Mouse (Mus musculus): ENCODE data around the gene Setx. TPM values are rescaled to one million over a fixed set of nuclear protein-coding genes. Genes with fewer than 3 reads are reported as not detected.
"Not testable (repeated sequence)": the region's sequence is repeated elsewhere in the genome, so short reads cannot be mapped to it uniquely, and the experiment has no call there.

Setx gene
- total RNA-seq (2021) = 10 to 100 TPM; 27.6 to 29.2 TPM
- long read RNA-seq, experiment 1, partial matches to known transcripts = 1 of 2 reads
- long read RNA-seq, experiment 1, other reads (novel, unspliced or antisense) = 1 of 2 reads
- long read RNA-seq, experiment 2, partial matches to known transcripts = 0 of 1 reads
- long read RNA-seq, experiment 2, other reads (novel, unspliced or antisense) = 1 of 1 reads

DNA sequence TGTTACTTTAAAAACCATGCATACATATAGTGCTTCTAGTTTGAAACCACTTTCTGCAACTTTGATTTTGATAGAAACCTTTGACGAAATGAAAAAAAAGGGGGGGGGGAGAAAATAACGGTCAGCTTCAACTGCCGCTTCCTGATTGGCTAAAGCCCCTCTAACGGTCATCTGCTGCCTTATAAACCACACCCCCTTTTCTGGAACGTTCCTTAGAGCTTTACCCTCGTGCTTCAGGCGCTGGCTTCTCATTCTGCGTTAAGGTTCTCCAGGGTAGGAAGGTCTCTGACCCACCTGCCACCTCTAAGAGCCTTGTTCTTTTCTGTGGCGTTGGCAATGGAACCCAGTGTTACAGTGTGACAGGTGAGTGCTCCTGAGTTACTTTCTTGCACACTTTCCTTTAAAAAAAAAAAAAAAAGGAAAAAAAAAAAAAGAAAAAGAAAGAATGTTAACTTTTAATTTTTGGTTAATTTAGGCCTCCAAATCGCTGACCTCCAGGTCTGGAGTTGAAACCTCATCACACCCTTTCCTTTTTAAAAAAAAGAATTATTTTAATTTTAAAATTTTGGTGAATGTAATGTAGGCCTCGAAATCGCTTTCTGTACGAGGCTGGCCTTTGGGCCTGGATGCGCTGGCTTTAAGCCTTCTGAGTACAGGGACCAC, at the start of gene Setx:
TSS of gene Setx (plus strand) at position 275 of the 663 bp plus-strand sequence.
- DNase-seq = no peak

DNA sequence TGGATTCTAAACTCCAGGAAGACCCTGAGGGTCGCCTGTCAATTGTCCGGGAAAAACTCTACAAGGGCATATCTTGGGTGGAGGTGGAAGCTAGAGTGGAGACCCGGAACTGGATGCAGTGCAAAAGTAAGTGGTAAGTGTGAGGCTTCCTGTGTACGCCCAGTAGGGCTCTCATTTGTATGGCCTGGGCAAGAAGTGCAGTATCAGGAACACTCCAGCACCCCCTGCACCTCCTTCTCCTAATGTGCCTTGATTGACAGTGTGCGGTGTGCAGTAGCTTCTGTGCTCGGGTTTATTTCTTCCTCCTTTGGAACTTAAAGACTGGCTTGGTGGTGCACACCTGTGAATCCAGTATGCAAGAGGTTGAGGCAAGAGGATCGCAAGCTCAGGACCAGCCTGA, 49.3 kb upstream of the Setx start:
- no peak for DNase-seq

DNA sequence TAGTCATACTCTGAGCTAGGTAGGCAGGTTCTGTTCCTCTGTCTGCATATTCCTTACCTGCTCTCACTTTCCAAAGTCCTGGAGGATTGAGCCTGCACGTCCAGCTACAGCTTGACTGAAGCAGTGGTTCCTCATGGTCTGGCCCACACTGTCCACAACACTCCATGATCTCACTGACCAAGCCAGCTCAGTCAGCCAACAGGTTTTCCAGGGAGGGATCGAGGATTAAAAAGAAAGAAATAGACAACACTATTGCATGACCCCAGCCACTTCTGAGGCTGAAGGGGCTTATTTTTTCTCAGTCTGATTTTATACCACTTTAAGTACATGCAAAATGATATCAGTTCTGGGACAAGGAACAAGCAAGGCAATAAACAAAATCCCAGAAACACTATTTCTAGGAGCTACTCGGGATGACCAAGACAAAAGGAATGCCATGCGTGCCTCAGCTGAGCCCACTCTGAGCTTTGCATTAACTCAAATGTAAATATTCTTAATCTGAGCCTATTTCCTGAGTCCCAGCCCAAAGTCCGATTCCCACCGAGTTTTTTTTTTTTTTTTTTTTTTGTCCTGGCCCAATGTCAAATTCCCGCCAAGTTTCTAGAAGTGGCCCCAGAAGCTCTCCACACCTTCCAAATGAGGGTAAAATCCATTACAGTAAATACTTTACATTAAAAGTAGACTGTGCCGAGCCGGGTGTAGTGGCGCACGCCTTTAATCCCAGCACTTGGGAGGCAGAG, 48.5 kb upstream of the Setx start:
- no peak for DNase-seq

DNA sequence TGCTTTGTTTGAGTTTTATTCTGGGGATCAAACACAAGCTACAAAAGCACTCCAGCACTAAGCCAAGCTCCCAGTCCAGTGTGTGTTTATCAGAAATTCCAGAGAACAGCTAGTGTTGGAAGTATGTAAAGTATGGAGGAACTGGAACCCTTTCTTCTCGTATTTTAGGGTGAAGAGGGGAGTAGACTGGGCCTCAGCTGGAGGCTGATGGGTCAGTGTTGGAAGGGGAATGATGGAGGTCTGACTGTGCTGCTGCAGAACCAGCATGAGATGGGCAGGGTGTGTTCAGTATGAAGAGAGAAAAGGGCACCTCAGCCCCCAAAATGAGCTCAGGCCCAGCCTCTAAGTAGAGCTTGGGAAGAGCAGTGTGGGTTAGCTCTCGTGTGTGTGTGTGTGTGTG, 47.8 kb upstream of the Setx start:
- no peak for DNase-seq

DNA sequence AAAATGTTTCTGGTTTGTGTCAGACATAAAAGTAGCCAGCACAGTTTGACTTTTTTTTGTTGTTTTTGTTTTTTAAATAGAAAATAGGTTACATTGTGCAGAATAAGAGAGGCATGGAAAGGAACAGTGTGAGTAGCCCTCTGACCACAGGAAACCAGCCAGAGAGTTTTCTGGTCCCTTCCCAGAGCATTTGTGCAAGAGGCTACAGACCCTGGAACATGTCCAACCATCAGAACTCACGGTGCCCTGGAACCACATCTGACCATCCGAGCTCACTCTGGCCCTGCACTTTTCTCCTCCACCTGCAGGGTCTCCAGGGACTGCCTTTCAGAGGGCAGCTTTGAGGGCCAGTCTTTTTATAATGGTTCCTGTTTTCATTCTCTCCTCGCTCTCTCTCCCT, 42.0 kb upstream of the Setx start:
- no peak for DNase-seq

DNA sequence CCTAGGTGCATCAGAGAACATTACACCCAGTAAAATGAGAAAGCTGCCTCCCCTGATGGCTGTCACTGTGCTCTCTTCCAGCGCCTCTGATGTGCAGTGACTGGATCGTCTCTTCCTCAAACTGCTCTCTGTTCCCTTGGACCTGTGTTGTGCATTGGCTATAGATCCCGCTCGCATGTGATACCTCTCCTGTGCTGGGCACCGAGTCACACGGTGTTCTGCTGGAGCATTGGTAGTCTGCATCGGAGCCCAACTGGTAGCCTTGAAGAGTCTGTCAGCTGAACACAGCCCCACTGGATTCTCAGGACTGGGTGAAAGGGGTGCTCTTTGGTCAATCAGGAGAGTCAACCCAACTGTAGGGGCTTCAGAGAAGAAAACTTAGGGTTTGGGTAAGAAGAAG, 38.0 kb upstream of the Setx start:
- no peak for DNase-seq

DNA sequence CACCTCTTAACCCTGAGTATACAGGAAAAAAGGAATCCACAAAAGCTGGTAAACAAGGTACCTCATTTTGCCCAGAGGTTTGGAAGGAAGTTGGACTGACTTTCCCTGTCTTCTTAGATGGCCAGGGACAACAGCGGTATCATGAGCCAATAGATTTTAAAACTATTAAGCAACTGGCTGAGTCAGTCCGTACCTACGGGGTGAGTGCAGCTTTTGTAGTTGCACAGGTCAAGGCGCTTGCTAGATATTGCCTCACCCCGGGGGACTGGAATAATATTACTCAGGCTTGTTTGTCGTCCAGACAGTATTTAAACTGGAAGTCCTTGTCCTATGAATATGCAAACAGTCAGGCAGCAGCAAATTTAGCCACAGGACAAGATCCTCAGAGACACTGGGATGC, 34.7 kb upstream of the Setx start:
- not testable (repeated sequence) for DNase-seq

DNA sequence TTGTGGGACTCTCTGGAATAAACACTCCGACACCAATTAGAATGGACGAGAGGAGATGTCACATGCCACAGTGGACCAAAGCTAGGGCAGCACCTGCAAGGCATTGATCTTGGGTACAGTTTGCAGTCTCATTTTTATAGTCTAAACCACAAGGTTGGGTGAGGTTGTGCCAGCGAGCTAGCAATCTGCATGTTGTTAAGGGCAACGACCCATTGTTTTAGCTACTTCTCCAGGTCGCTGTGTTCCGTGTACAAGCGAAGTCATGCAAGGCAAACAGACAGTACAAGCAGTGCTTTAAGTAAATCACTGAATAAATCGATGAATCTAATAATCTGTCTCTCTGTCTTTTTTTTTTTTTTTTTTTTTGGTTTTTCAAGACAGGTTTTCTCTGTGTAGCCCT, 28.3 kb upstream of the Setx start:
- DNase-seq = no peak

DNA sequence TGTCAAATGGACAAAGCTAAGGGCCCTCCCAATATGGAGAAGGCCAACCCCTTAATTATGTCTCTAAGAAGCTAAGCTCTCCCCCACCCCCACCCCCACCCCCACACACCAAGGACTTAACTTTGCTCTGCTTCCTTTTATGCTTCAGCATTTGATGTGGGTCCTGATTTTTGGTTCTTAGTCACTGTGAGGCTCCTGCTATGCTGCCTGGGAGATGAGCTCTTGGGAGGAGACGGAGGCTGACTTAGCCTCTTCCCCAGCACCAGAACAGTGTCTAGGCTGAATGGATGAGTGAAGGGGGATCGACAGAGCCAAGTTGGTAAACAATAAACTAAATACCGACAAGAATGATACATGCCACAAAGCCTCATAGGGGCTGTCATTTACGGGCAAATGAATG, 27.2 kb upstream of the Setx start:
- no peak for DNase-seq

DNA sequence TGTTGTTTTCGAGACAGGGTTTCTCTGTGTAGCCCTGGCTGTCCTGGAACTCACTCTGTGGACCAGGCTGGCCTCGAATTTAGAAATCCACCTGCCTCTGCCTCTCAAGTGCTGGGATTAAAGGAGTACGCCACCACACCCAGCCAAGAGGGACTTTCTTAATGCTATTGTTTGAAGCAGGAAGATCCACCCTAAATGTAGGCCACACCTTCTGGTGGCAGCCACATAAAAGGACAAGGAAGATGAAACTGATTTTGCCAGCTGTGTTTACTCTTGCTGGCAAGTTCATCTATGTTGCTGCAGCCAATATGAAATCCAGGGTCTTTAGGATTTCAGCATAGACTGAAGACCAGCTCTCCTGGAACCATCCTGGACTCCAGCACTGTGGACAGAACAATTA, 26.5 kb upstream of the Setx start:
- no peak for DNase-seq

DNA sequence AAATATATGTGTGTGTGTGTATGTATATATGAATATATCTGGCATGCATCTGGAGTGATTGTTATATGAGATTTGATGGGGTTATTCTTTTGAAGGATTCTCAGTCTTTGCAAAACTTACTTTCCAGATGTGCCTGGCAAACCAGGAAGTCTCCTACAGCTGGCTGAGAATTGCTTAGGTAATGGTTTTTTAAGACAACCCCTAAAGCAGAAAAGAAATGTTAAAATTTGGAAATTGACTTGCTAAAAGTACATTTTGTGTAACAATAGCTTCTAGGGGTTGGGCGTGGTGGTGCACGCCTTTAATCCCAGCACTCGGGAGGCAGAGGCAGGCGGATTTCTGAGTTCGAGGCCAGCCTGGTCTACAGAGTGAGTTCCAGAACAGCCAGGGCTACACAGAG, 26.0 kb upstream of the Setx start:
- not testable (repeated sequence) for DNase-seq

DNA sequence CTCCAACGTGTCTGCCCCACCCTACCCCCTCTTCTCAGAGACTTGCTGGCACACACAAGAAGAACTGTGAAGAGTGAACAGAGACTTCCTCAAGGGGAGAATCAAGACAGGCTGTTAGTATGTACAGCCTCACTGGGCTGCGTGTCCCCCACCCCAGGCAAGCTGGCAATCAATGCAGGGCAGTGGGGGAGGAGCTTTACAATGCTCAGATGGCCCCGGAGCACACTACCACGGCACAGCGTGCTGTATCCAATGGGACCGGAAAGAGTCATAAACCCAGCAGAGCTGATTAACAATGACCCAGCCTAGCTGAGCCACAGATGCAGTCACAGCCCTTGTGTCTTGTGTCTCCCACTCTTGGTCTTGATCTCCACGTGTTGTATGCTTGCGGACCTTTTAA, 25.2 kb upstream of the Setx start:
- DNase-seq = no peak

DNA sequence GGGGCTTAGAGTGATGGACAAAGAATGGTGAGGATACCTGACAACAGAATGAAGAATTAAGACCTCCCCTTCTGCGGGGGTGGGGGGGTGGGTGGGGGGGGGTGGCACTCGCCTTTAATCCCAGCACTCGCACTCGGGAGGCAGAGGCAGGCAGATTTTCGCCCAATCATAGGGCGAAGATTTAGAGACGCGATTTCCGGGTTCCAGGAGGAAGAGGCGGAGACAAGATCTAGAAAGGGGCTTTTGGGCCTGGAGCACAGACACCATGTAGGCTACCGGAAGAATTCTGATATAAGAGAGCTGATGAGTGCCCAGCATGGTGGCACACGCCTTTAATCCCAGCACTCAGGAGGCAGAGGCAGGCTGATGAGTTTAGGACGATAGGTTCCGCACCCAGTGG, 24.3 kb upstream of the Setx start:
- DNase-seq = no peak

DNA sequence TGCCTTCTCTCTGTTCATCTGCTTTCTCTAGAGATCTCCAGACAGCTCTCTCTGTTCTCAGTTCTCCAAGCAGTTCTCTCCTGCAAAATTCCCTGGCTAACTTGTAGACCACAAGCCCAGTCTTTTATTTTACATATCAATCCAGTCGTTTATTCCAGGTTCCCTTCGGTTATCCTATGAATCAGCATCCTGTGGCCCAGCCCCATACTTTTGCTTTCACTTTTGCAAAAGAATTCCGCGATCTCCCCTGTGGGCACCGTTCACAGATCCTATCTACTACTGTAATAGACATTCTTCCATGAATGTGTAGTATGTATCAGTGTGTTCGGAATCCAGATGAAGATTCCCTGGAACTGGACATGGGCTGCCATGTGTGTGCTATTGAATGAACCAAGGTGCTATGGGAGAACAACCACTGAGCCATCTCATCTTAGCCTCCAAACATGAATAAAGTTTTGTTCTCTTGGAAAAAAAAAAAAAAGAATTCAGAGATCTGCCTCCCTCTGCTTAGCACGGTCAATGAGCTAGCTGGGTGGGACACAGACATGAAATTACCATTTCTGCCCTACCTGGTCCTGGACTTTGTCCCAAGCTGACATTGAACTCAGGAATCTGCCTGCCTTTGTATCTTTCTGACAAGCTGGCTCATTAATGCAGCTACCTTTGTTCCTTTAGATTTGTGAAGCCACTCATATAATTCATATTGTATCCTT, 23.0 kb upstream of the Setx start:
- no peak for DNase-seq

DNA sequence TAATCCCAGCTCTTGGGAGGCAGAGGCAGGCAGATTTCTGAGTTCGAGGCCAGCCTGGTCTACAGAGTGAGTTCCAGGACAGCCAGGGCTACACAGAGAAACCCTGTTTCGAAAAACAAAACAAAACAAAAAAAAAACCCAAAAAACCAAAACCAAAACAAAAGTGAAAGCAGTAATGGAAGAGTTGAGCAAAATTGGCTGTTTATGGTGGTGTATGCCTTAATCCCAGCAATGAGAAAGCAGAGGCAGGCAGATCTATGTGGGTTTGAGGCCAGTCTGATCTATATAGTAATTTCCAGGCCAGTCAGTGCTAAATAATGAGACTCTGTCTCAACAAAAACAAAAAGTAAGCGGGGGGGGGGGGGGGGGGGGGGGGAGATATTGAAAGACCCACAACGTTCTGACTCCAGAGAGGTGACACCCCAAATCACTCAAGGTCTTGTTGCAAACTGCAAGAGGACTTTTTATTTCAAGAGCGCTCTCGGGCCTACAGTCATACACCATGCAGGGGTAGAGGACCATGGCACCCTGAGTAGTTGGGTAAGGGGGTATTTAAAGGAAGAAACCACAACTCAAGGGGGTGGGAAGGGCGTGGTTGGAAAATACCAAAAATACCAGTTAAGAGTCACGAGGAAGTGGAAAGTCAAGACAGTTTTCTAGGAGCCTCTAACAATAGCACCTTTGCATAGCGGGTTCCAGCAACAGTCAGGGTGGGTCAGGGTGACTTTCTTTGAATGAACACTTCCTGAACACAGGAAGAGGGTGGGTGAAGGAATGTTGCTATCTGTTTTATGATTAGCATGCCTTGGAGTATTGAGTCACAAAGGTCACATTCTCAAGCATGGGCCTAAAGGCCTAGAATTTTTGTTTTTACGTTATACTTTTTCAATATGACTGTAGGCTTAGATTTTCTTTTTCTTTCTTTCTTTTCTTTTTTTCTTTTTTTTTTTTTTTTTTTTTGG, 21.3 kb upstream of the Setx start:
- DNase-seq = not testable (repeated sequence)

DNA sequence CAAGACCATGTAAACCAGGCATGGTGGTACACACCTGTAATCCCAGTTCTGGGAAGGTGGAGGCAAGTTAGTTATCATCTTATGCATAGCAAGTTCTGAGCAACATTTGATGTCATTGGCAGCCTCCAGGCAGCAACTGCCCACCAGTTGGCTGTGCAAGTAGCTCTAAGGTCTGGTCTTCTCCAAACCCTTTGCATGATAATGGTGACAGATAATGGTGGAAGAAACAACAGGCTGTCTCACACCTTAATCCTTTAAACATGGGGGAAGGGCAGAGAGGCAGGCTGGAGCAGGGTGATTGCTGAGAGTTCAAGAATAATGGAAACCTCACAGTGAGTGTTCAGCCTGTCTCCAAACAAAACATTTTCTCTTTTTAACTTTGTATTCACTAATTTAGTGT, 3.0 kb upstream of the Setx start:
- DNase-seq = no peak

DNA sequence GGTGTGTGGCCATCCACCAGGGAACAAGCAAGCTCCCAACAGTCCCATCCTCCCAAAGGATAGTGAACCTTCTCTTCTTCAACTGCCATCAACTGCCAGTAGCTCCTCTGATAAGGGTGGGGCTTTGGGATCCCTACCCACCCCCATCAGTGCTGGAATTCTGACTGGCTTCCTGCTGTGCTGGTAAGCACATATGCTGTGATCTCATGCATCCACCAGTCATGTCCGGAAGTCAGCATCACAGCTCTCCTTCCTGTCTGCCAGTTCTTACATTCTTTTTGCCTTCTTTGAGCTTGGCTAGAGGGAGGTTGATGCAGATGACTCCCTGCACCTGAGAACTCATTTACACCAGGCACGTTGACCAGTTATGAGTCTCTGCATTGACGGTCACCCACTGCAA, 1.5 kb upstream of the Setx start:
- DNase-seq = no peak

DNA sequence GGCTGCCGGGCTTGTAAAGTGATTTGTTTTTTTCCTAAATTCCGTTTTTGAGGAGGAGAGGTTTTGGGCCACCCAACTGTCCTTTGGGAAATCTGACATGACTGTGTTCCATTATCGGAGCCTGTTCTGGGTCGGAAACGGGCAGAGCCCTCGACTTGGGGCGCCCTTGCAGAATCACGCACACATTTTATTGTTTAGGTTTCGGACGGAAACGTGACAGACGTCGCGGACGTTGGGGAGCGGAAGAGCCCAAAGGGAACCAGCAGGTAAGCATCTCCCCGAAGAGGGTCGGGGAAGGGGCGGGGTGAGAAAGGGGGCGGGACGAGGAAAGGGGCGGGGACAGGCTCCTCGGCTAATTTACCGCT, 572 bp downstream of the Setx start:
- DNase-seq = no peak

DNA sequence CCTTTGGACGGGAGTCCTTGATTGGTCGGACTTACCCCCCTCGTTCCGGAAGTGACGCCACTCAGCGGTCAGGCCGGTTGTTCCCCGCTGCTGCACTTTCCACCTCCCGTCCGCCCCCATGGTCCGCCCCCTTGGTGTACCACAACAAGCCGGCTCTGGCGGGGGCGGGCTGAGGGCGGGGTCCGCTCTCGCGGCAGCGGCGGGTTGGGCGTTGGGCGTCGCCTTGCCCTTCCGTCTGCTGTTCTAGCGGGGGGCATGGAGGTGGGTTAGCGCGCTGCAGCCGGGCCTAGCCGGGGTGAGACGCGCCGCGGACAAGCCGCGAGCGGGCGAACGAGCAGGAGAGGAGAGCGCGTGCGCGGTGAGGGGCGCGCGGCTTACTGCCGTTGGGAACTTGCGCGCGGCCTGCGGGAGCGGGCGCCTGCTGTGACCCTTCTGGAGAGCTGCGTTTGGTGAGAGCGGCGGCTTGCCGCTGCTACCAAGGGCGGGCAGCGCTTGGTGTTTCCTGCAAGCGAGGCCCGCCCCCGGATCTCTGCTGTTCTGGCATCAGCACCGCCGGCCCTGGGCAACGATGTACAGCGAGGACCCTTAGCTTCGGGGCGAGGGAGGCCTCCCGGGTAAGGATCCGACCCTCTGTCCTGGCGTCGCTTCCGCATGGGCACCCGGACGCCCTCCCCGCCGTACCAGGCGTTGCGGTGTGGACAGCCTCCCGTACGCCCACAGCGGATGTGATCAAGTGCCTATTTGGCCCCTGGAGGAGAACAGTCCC, 1.1 kb downstream of the Setx start:
- peak; percentile 98 for DNase-seq

DNA sequence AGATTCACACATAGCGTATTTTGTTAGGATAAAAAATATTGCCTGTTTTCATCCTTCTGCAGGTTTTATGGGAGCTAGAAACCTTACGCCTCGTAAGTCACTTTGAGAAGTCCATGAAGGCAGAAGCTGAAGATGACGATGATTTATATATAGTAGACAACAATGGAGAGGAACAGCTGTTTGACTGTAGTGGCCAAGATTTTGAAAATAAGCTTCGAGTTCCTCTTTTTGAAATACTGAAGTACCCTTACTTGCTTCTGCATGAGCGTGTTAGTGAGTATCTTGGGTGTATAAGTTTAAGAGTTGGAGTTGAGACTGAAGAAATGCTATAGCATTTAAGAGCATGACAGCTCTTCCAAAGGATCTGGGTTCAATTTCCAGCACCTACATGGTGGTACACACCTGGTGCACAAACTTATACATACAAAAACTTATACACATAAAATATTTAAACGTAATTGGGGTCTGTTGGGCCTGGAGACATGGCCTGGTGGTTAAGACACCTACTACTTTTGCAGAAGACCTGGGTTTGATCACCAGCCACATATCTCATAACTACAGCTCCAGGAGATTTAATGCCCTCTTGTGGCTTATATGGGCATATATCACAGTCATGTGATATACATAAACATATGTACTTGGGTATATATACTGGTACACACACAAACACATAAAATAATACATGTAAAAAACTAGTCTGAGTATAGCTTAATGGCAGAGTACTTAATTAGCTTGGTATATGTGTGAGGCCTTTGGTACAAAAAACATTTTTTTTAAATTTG, 6.3 kb downstream of the Setx start:
- DNase-seq = no peak

Data from gastrocnemius, postnatal 10 days (tissue).